Mouse (Mus musculus): ENCODE measurements around the gene Ccrl2. TPM values are rescaled to one million over a fixed set of nuclear protein-coding genes. Genes with fewer than 3 reads are reported as not detected.

The Ccrl2 gene
- total and polyA plus RNA-seq, 3 experiments, result 0.78 to 44.7 (median 20.9) TPM

DNA sequence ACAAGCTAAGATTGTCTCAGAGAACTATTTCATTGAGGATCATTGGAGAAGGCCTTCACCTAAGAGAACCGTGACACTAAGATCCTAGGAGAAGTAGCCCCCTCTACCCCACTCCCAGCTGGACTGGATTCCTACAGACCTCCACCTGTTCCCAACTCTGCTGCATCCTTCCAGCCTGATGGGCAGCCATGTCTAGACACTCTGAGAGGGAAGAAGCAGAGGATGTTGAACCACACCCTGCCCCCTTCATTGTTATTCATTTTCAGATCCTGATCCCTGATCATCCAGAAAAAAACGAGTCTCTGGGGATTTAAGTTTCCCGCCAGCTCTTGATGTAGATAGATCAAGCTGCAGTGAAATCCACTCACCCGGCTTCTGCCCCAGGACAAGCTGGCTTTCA lies 15.7 kb upstream of the Ccrl2 start:
- no peaks in the 10 kb centered on the region for H3K36me3 ChIP-seq (replicated peaks)
- TF ChIP-seq GATA2 (IDR thresholded peaks at IDR 0.05; ENCODE audit: borderline replicate concordance, low read depth, low read length) (no peak), POLR2AphosphoS5 (IDR thresholded peaks at IDR 0.05; ENCODE audit: insufficient replicate concordance, low read depth, low read length) (no peak), GATA1 (IDR thresholded peaks at IDR 0.05; ENCODE audit: borderline replicate concordance, low read length) (no peak)
- ATAC-seq (ENCODE audit: extremely low read depth, insufficient number of reproducible peaks, low FRiP score, poor library complexity, severe bottlenecking) (no peak), DNase-seq (ENCODE audit: low spot score) (no peak)
- peaks cover 3% of the 10 kb centered on the region; the same call in 1 of the 2 replicates for H3K27me3 ChIP-seq (ENCODE audit: insufficient read depth, low read length)
- peaks cover 4% of the 10 kb centered on the region for H3K9me3 ChIP-seq (replicated peaks)
- H3K4me3 ChIP-seq (ENCODE audit: low read depth, low read length), result no peak overlapping the region
- peaks cover 23% of the 10 kb centered on the region for H3K4me1 ChIP-seq (ENCODE audit: insufficient read depth, low read depth, low read length)

DNA sequence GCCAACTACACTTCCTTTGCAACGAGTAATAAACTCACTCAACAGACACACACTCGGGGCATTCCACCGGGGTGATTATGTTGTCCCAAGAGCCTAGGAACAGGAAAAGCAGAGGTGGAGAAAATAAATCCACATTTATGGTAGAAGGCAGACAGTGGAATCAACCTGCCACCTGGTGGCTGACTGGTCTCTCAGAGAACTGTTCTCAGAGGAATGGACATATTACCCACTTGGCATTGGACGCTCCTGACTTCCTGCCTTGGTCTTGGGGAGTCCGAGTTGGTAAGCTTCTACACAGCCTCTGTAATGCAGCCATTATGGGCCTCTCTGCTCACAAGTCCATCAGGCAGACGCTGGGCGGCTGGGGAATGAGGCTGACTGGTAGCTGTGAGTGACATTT lies 14.9 kb upstream of the Ccrl2 start:
- Histone ChIP-seq H3K36me3 (replicated peaks) (no peaks in the 10 kb centered on the region), H3K4me3 (ENCODE audit: low read depth, low read length) (no peak overlapping the region), H3K27me3 (ENCODE audit: insufficient read depth, low read length) (peaks cover 3% of the 10 kb centered on the region; the same call in 1 of the 2 replicates), H3K4me1 (ENCODE audit: insufficient read depth, low read depth, low read length) (peaks cover 24% of the 10 kb centered on the region), H3K9me3 (replicated peaks) (peaks cover 4% of the 10 kb centered on the region)
- no peak for TF ChIP-seq GATA2 (IDR thresholded peaks at IDR 0.05; ENCODE audit: borderline replicate concordance, low read depth, low read length)
- TF ChIP-seq CTCF (IDR thresholded peaks at IDR 0.05; ENCODE audit: low read depth, low read length), result no peak
- TF ChIP-seq TAL1 (conservative IDR thresholded peaks at IDR 0.05; ENCODE audit: low read depth, low read length), result no peak
- no peak for TF ChIP-seq GATA1 (IDR thresholded peaks at IDR 0.05; ENCODE audit: borderline replicate concordance, low read length)
- no peak for TF ChIP-seq POLR2AphosphoS5 (IDR thresholded peaks at IDR 0.05; ENCODE audit: insufficient replicate concordance, low read depth, low read length)
- DNase-seq (ENCODE audit: low spot score) (peak; percentile 17), ATAC-seq (ENCODE audit: extremely low read depth, insufficient number of reproducible peaks, low FRiP score, poor library complexity, severe bottlenecking) (no peak)

- peak; percentile 34; the same call in 1 of the 2 replicates for ATAC-seq (ENCODE audit: extremely low read depth, insufficient number of reproducible peaks, low FRiP score, poor library complexity, severe bottlenecking)
- peak; percentile 17 for DNase-seq (ENCODE audit: low spot score)
Measured at GRCm38 (mm10) chr9:111070546-111070961, 13.2 kb upstream of the Ccrl2 start.

DNA sequence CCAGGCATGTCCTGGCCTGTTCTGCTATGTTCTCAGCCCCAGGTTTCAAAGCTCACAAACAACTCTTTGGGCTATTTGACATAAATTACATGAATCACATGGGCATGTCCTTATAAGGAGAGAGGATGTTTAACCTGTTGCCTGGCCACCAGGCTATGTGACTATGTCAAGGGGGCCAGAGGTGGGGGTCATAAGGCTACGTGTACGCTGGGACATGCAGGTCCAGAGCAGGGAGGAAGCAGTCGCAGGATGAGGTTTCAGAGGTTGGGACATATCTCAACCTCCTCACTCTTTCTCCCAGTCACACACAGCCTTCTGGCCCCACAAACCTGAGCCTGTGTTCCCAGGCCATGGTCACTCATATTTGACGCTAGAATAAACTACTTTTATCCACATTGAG lies 9.7 kb upstream of the Ccrl2 start:
- TF ChIP-seq CTCF (IDR thresholded peaks at IDR 0.05; ENCODE audit: low read depth, low read length) (no peak), GATA1 (IDR thresholded peaks at IDR 0.05; ENCODE audit: borderline replicate concordance, low read length) (no peak), GATA2 (IDR thresholded peaks at IDR 0.05; ENCODE audit: borderline replicate concordance, low read depth, low read length) (no peak), POLR2AphosphoS5 (IDR thresholded peaks at IDR 0.05; ENCODE audit: insufficient replicate concordance, low read depth, low read length) (no peak), TAL1 (conservative IDR thresholded peaks at IDR 0.05; ENCODE audit: low read depth, low read length) (no peak)
- peaks cover 46% of the 10 kb centered on the region for H3K4me1 ChIP-seq (ENCODE audit: insufficient read depth, low read depth, low read length)
- no peak for DNase-seq (ENCODE audit: low spot score)
- no peak overlapping the region for H3K4me3 ChIP-seq (ENCODE audit: low read depth, low read length)
- no peaks in the 10 kb centered on the region for H3K9me3 ChIP-seq (replicated peaks)
- no peaks in the 10 kb centered on the region for H3K36me3 ChIP-seq (replicated peaks)
- no peak for ATAC-seq (ENCODE audit: extremely low read depth, insufficient number of reproducible peaks, low FRiP score, poor library complexity, severe bottlenecking)
- peaks cover 3% of the 10 kb centered on the region; the same call in 1 of the 2 replicates for H3K27me3 ChIP-seq (ENCODE audit: insufficient read depth, low read length)

More at GRCm38 (mm10) chr9:111070546-111070961, 13.2 kb upstream of the Ccrl2 start:
- Histone ChIP-seq H3K36me3 (replicated peaks) (no peaks in the 10 kb centered on the region), H3K4me1 (ENCODE audit: insufficient read depth, low read depth, low read length) (peaks cover 27% of the 10 kb centered on the region), H3K9me3 (replicated peaks) (peaks cover 4% of the 10 kb centered on the region), H3K4me3 (ENCODE audit: low read depth, low read length) (no peak overlapping the region), H3K27me3 (ENCODE audit: insufficient read depth, low read length) (peaks cover 3% of the 10 kb centered on the region; the same call in 1 of the 2 replicates)
- TF ChIP-seq TAL1 (conservative IDR thresholded peaks at IDR 0.05; ENCODE audit: low read depth, low read length) (no peak), POLR2AphosphoS5 (IDR thresholded peaks at IDR 0.05; ENCODE audit: insufficient replicate concordance, low read depth, low read length) (no peak), CTCF (IDR thresholded peaks at IDR 0.05; ENCODE audit: low read depth, low read length) (peak; percentile 84)

GRCm38 (mm10) chr9:111062840-111063239 lies 5.5 kb upstream of the Ccrl2 start:
- no peak overlapping the region; the same call in 1 of the 2 replicates for H3K4me3 ChIP-seq (ENCODE audit: low read depth, low read length)
- DNase-seq (ENCODE audit: low spot score) (peak; percentile 35), ATAC-seq (ENCODE audit: extremely low read depth, insufficient number of reproducible peaks, low FRiP score, poor library complexity, severe bottlenecking) (peak; percentile 59)
- TF ChIP-seq CTCF (IDR thresholded peaks at IDR 0.05; ENCODE audit: low read depth, low read length), result no peak
- no peak for TF ChIP-seq POLR2AphosphoS5 (IDR thresholded peaks at IDR 0.05; ENCODE audit: insufficient replicate concordance, low read depth, low read length)
- no peak for TF ChIP-seq TAL1 (conservative IDR thresholded peaks at IDR 0.05; ENCODE audit: low read depth, low read length)
- no peak for TF ChIP-seq GATA1 (IDR thresholded peaks at IDR 0.05; ENCODE audit: borderline replicate concordance, low read length)
- no peak for TF ChIP-seq GATA2 (IDR thresholded peaks at IDR 0.05; ENCODE audit: borderline replicate concordance, low read depth, low read length)
- no peaks in the 10 kb centered on the region for H3K36me3 ChIP-seq (replicated peaks)
- no peaks in the 10 kb centered on the region for H3K27me3 ChIP-seq (ENCODE audit: insufficient read depth, low read length)
- H3K4me1 ChIP-seq (ENCODE audit: insufficient read depth, low read depth, low read length), result peaks cover 57% of the 10 kb centered on the region
- no peaks in the 10 kb centered on the region for H3K9me3 ChIP-seq (replicated peaks)

GRCm38 (mm10) chr9:111058943-111059556 lies 1.7 kb upstream of the Ccrl2 start:
- no peaks in the 10 kb centered on the region for H3K9me3 ChIP-seq (replicated peaks)
- DNase-seq (ENCODE audit: low spot score) (no peak), ATAC-seq (ENCODE audit: extremely low read depth, insufficient number of reproducible peaks, low FRiP score, poor library complexity, severe bottlenecking) (no peak)
- H3K36me3 ChIP-seq (replicated peaks), result peaks cover 4% of the 10 kb centered on the region
- H3K4me3 ChIP-seq (ENCODE audit: low read depth, low read length), result peak overlapping the region; percentile 40; the same call in 1 of the 2 replicates
- H3K4me1 ChIP-seq (ENCODE audit: insufficient read depth, low read depth, low read length), result peaks cover 80% of the 10 kb centered on the region
- TF ChIP-seq POLR2AphosphoS5 (IDR thresholded peaks at IDR 0.05; ENCODE audit: insufficient replicate concordance, low read depth, low read length) (no peak), GATA1 (IDR thresholded peaks at IDR 0.05; ENCODE audit: borderline replicate concordance, low read length) (no peak), CTCF (IDR thresholded peaks at IDR 0.05; ENCODE audit: low read depth, low read length) (no peak), TAL1 (conservative IDR thresholded peaks at IDR 0.05; ENCODE audit: low read depth, low read length) (no peak), GATA2 (IDR thresholded peaks at IDR 0.05; ENCODE audit: borderline replicate concordance, low read depth, low read length) (no peak)
- no peaks in the 10 kb centered on the region for H3K27me3 ChIP-seq (ENCODE audit: insufficient read depth, low read length)

Measured in G1E (cell line).